Mouse (Mus musculus): Measurements from ENCODE around the gene Ptprc. TPM values are rescaled to one million over a fixed set of nuclear protein-coding genes. Genes with fewer than 3 reads are reported as not detected.

Ptprc gene
- total and polyA plus RNA-seq, 3 experiments, result 5.0 to 8.0 (median 5.8) TPM

GRCm38 (mm10) chr1:138174143-138174542, 1.4 kb downstream of the Ptprc start:
- Histone ChIP-seq H3K9ac (ENCODE audit: low read depth, low read length) (no peak overlapping the region), H3K79me2 (replicated peaks; ENCODE audit: control insufficient read depth, insufficient read depth, low read length) (no peaks in the 10 kb centered on the region), H3K36me3 (ENCODE audit: control insufficient read depth, insufficient read depth, low read length) (no peaks in the 10 kb centered on the region), H3K27me3 (ENCODE audit: control insufficient read depth, insufficient read depth, low read length) (no peaks in the 10 kb centered on the region), H3K4me1 (ENCODE audit: control insufficient read depth, insufficient read depth, low read length) (no peaks in the 10 kb centered on the region), H3K4me3 (no peak overlapping the region), H3K27ac (no peak overlapping the region)
- intact Hi-C loops (cut with DNase I), result no loop called here
- DNase-seq, result no peak
- WGBS, result 75% methylated on average over 4 of the region's 4 CpGs
- TF ChIP-seq POLR2A (IDR thresholded peaks at IDR 0.05; ENCODE audit: insufficient read depth, low read depth, low read length) (no peak), CTCF (IDR thresholded peaks at IDR 0.05) (no peak), EP300 (IDR thresholded peaks at IDR 0.05; ENCODE audit: insufficient read depth, low read depth, low read length) (no peak)

GRCm38 (mm10) chr1:138173669-138174068, 1.8 kb downstream of the Ptprc start:
- 79% methylated on average over 6 of the region's 6 CpGs for WGBS
- Histone ChIP-seq H3K79me2 (replicated peaks; ENCODE audit: control insufficient read depth, insufficient read depth, low read length) (no peaks in the 10 kb centered on the region), H3K4me1 (ENCODE audit: control insufficient read depth, insufficient read depth, low read length) (no peaks in the 10 kb centered on the region), H3K27ac (no peak overlapping the region), H3K27me3 (ENCODE audit: control insufficient read depth, insufficient read depth, low read length) (no peaks in the 10 kb centered on the region), H3K4me3 (no peak overlapping the region), H3K36me3 (ENCODE audit: control insufficient read depth, insufficient read depth, low read length) (no peaks in the 10 kb centered on the region), H3K9ac (ENCODE audit: low read depth, low read length) (no peak overlapping the region)
- DNase-seq, result no peak
- TF ChIP-seq CTCF (IDR thresholded peaks at IDR 0.05), result no peak
- TF ChIP-seq EP300 (IDR thresholded peaks at IDR 0.05; ENCODE audit: insufficient read depth, low read depth, low read length), result no peak
- TF ChIP-seq POLR2A (IDR thresholded peaks at IDR 0.05; ENCODE audit: insufficient read depth, low read depth, low read length), result no peak
- intact Hi-C loops (cut with DNase I), result no loop called here

GRCm38 (mm10) chr1:138172547-138172946, 3.0 kb downstream of the Ptprc start:
- Histone ChIP-seq H3K4me1 (ENCODE audit: control insufficient read depth, insufficient read depth, low read length) (no peaks in the 10 kb centered on the region), H3K27me3 (ENCODE audit: control insufficient read depth, insufficient read depth, low read length) (no peaks in the 10 kb centered on the region), H3K79me2 (replicated peaks; ENCODE audit: control insufficient read depth, insufficient read depth, low read length) (no peaks in the 10 kb centered on the region), H3K4me3 (no peak overlapping the region), H3K27ac (no peak overlapping the region), H3K9ac (ENCODE audit: low read depth, low read length) (no peak overlapping the region), H3K36me3 (ENCODE audit: control insufficient read depth, insufficient read depth, low read length) (no peaks in the 10 kb centered on the region)
- intact Hi-C loops (cut with DNase I), result no loop called here
- DNase-seq, result no peak
- WGBS, result 77% methylated on average over 3 of the region's 3 CpGs
- TF ChIP-seq POLR2A (IDR thresholded peaks at IDR 0.05; ENCODE audit: insufficient read depth, low read depth, low read length) (no peak), CTCF (IDR thresholded peaks at IDR 0.05) (no peak), EP300 (IDR thresholded peaks at IDR 0.05; ENCODE audit: insufficient read depth, low read depth, low read length) (no peak)

GRCm38 (mm10) chr1:138172096-138172495, 3.4 kb downstream of the Ptprc start:
- WGBS, result 81% methylated on average over 4 of the region's 4 CpGs
- Histone ChIP-seq H3K79me2 (replicated peaks; ENCODE audit: control insufficient read depth, insufficient read depth, low read length) (no peaks in the 10 kb centered on the region), H3K4me1 (ENCODE audit: control insufficient read depth, insufficient read depth, low read length) (no peaks in the 10 kb centered on the region), H3K27ac (no peak overlapping the region), H3K36me3 (ENCODE audit: control insufficient read depth, insufficient read depth, low read length) (no peaks in the 10 kb centered on the region), H3K4me3 (no peak overlapping the region), H3K27me3 (ENCODE audit: control insufficient read depth, insufficient read depth, low read length) (no peaks in the 10 kb centered on the region), H3K9ac (ENCODE audit: low read depth, low read length) (no peak overlapping the region)
- DNase-seq, result no peak
- TF ChIP-seq CTCF (IDR thresholded peaks at IDR 0.05), result no peak
- TF ChIP-seq EP300 (IDR thresholded peaks at IDR 0.05; ENCODE audit: insufficient read depth, low read depth, low read length), result no peak
- TF ChIP-seq POLR2A (IDR thresholded peaks at IDR 0.05; ENCODE audit: insufficient read depth, low read depth, low read length), result no peak
- intact Hi-C loops (cut with DNase I), result no loop called here

GRCm38 (mm10) chr1:138166233-138166771, 9.2 kb downstream of the Ptprc start:
- Histone ChIP-seq H3K79me2 (replicated peaks; ENCODE audit: control insufficient read depth, insufficient read depth, low read length) (no peaks in the 10 kb centered on the region), H3K4me1 (ENCODE audit: control insufficient read depth, insufficient read depth, low read length) (no peaks in the 10 kb centered on the region), H3K27ac (no peak overlapping the region), H3K9ac (ENCODE audit: low read depth, low read length) (no peak overlapping the region), H3K36me3 (ENCODE audit: control insufficient read depth, insufficient read depth, low read length) (no peaks in the 10 kb centered on the region), H3K27me3 (ENCODE audit: control insufficient read depth, insufficient read depth, low read length) (no peaks in the 10 kb centered on the region), H3K4me3 (no peak overlapping the region)
- intact Hi-C loops (cut with DNase I), result no loop called here
- no peak for DNase-seq
- TF ChIP-seq POLR2A (IDR thresholded peaks at IDR 0.05; ENCODE audit: insufficient read depth, low read depth, low read length) (no peak), EP300 (IDR thresholded peaks at IDR 0.05; ENCODE audit: insufficient read depth, low read depth, low read length) (no peak), CTCF (IDR thresholded peaks at IDR 0.05) (no peak)
- WGBS, result 74% methylated on average over 5 of the region's 5 CpGs

GRCm38 (mm10) chr1:138162638-138163037, 12.9 kb downstream of the Ptprc start:
- DNase-seq, result no peak
- H3K79me2 ChIP-seq (replicated peaks; ENCODE audit: control insufficient read depth, insufficient read depth, low read length), result no peaks in the 10 kb centered on the region
- no peaks in the 10 kb centered on the region for H3K27me3 ChIP-seq (ENCODE audit: control insufficient read depth, insufficient read depth, low read length)
- H3K9ac ChIP-seq (ENCODE audit: low read depth, low read length), result no peak overlapping the region
- no peaks in the 10 kb centered on the region for H3K4me1 ChIP-seq (ENCODE audit: control insufficient read depth, insufficient read depth, low read length)
- TF ChIP-seq CTCF (IDR thresholded peaks at IDR 0.05) (no peak), POLR2A (IDR thresholded peaks at IDR 0.05; ENCODE audit: insufficient read depth, low read depth, low read length) (no peak), EP300 (IDR thresholded peaks at IDR 0.05; ENCODE audit: insufficient read depth, low read depth, low read length) (no peak)
- intact Hi-C loops (cut with DNase I), result no loop called here
- H3K36me3 ChIP-seq (ENCODE audit: control insufficient read depth, insufficient read depth, low read length), result no peaks in the 10 kb centered on the region
- H3K4me3 ChIP-seq, result no peak overlapping the region
- WGBS, result 84% methylated on average over 8 of the region's 8 CpGs
- H3K27ac ChIP-seq, result no peak overlapping the region

Measured in heart, adult 2 months (tissue).